Mouse (Mus musculus): ENCODE results near the gene Clcf1. TPM values are rescaled to one million over a fixed set of nuclear protein-coding genes. Genes with fewer than 3 reads are reported as not detected.

Clcf1 gene
- polyA plus RNA-seq, 1 experiment from 2014 or later, result 0.31 TPM

GRCm38 (mm10) chr19:4230415-4230814, 16.4 kb downstream of the Clcf1 start:
- no peak for ATAC-seq (ENCODE audit: low FRiP score)
- Histone ChIP-seq H3K27ac (ENCODE audit: low read depth, low read length) (no peak overlapping the region), H3K4me3 (ENCODE audit: low read depth, low read length) (no peak overlapping the region), H3K4me2 (no peak overlapping the region), H3K9ac (ENCODE audit: low read length) (no peak overlapping the region), H3K36me3 (ENCODE audit: control insufficient read depth, insufficient read depth, low read length) (no peaks in the 10 kb centered on the region), H3K4me1 (ENCODE audit: control insufficient read depth, insufficient read depth, low read length) (peaks cover 9% of the 10 kb centered on the region), H3K27me3 (ENCODE audit: control insufficient read depth, insufficient read depth, low read length) (peaks cover 3% of the 10 kb centered on the region; the same call in 1 of the 2 replicates), H3K9me3 (ENCODE audit: control insufficient read depth, low read length) (no peaks in the 10 kb centered on the region)
- WGBS, result 75% methylated on average over 8 of the region's 8 CpGs
- DNase-seq (ENCODE audit: low spot score, missing footprints), result no peak

GRCm38 (mm10) chr19:4231253-4232185, 17.5 kb downstream of the Clcf1 start, which contains the start of gene Pold4:
Gene Pold4 (plus strand): TSS chr19:4231899.
- DNase-seq (ENCODE audit: low spot score, missing footprints), result peak; percentile 96
- H3K9me3 ChIP-seq (ENCODE audit: control insufficient read depth, low read length), result no peaks in the 10 kb centered on the region
- peak within 1 kb of the TSS; percentile 67 for H3K9ac ChIP-seq (ENCODE audit: low read length)
- H3K4me1 ChIP-seq (ENCODE audit: control insufficient read depth, insufficient read depth, low read length), result peaks cover 9% of the 10 kb centered on the region
- no peak within 1 kb of the TSS for H3K27ac ChIP-seq (ENCODE audit: low read depth, low read length)
- peak; percentile 92 for ATAC-seq (ENCODE audit: low FRiP score)
- H3K4me3 ChIP-seq (ENCODE audit: low read depth, low read length), result peak within 1 kb of the TSS; percentile 49
- WGBS, result 12% methylated on average over 26 of the region's 26 CpGs
- peaks cover 3% of the 10 kb centered on the region; the same call in 1 of the 2 replicates for H3K27me3 ChIP-seq (ENCODE audit: control insufficient read depth, insufficient read depth, low read length)
- no peaks in the 10 kb centered on the region for H3K36me3 ChIP-seq (ENCODE audit: control insufficient read depth, insufficient read depth, low read length)
- peak within 1 kb of the TSS; percentile 80 for H3K4me2 ChIP-seq

GRCm38 (mm10) chr19:4232186-4232572, 18.1 kb downstream of the Clcf1 start:
- WGBS, result 80% methylated on average over 2 of the region's 2 CpGs
- Histone ChIP-seq H3K27ac (ENCODE audit: low read depth, low read length) (no peak overlapping the region), H3K9ac (ENCODE audit: low read length) (peak overlapping the region; percentile 67), H3K4me3 (ENCODE audit: low read depth, low read length) (peak overlapping the region; percentile 49), H3K27me3 (ENCODE audit: control insufficient read depth, insufficient read depth, low read length) (peaks cover 3% of the 10 kb centered on the region; the same call in 1 of the 2 replicates), H3K4me1 (ENCODE audit: control insufficient read depth, insufficient read depth, low read length) (peaks cover 9% of the 10 kb centered on the region), H3K9me3 (ENCODE audit: control insufficient read depth, low read length) (no peaks in the 10 kb centered on the region), H3K36me3 (ENCODE audit: control insufficient read depth, insufficient read depth, low read length) (no peaks in the 10 kb centered on the region), H3K4me2 (peak overlapping the region; percentile 80)
- ATAC-seq (ENCODE audit: low FRiP score) (no peak; the same call in 1 of the 2 replicates), DNase-seq (ENCODE audit: low spot score, missing footprints) (no peak)

GRCm38 (mm10) chr19:4232651-4233050, 18.6 kb downstream of the Clcf1 start:
- peaks cover 3% of the 10 kb centered on the region; the same call in 1 of the 2 replicates for H3K27me3 ChIP-seq (ENCODE audit: control insufficient read depth, insufficient read depth, low read length)
- H3K4me1 ChIP-seq (ENCODE audit: control insufficient read depth, insufficient read depth, low read length), result peaks cover 9% of the 10 kb centered on the region
- DNase-seq (ENCODE audit: low spot score, missing footprints) (no peak), ATAC-seq (ENCODE audit: low FRiP score) (no peak)
- 81% methylated on average over 7 of the region's 7 CpGs for WGBS
- peak overlapping the region; percentile 67 for H3K9ac ChIP-seq (ENCODE audit: low read length)
- H3K27ac ChIP-seq (ENCODE audit: low read depth, low read length), result no peak overlapping the region
- no peak overlapping the region for H3K4me3 ChIP-seq (ENCODE audit: low read depth, low read length)
- no peaks in the 10 kb centered on the region for H3K36me3 ChIP-seq (ENCODE audit: control insufficient read depth, insufficient read depth, low read length)
- H3K4me2 ChIP-seq, result no peak overlapping the region
- H3K9me3 ChIP-seq (ENCODE audit: control insufficient read depth, low read length), result no peaks in the 10 kb centered on the region

- peaks cover under 1% of the 10 kb centered on the region; the same call in 1 of the 2 replicates for H3K27me3 ChIP-seq (ENCODE audit: control insufficient read depth, insufficient read depth, low read length)
- DNase-seq (ENCODE audit: low spot score, missing footprints), result no peak
- no peak for ATAC-seq (ENCODE audit: low FRiP score)
- no peak overlapping the region for H3K27ac ChIP-seq (ENCODE audit: low read depth, low read length)
- H3K4me3 ChIP-seq (ENCODE audit: low read depth, low read length), result no peak overlapping the region
- H3K9ac ChIP-seq (ENCODE audit: low read length), result no peak overlapping the region
- 81% methylated on average over 4 of the region's 4 CpGs for WGBS
- H3K4me1 ChIP-seq (ENCODE audit: control insufficient read depth, insufficient read depth, low read length), result peaks cover 9% of the 10 kb centered on the region
- no peaks in the 10 kb centered on the region for H3K9me3 ChIP-seq (ENCODE audit: control insufficient read depth, low read length)
- no peaks in the 10 kb centered on the region for H3K36me3 ChIP-seq (ENCODE audit: control insufficient read depth, insufficient read depth, low read length)
- H3K4me2 ChIP-seq, result no peak overlapping the region
Measured at GRCm38 (mm10) chr19:4234548-4234947, 20.5 kb downstream of the Clcf1 start.

- Histone ChIP-seq H3K4me2 (no peak overlapping the region), H3K27me3 (ENCODE audit: control insufficient read depth, insufficient read depth, low read length) (no peaks in the 10 kb centered on the region), H3K4me3 (ENCODE audit: low read depth, low read length) (no peak overlapping the region), H3K9ac (ENCODE audit: low read length) (no peak overlapping the region), H3K9me3 (ENCODE audit: control insufficient read depth, low read length) (no peaks in the 10 kb centered on the region), H3K36me3 (ENCODE audit: control insufficient read depth, insufficient read depth, low read length) (no peaks in the 10 kb centered on the region), H3K27ac (ENCODE audit: low read depth, low read length) (no peak overlapping the region), H3K4me1 (ENCODE audit: control insufficient read depth, insufficient read depth, low read length) (no peaks in the 10 kb centered on the region)
- ATAC-seq (ENCODE audit: low FRiP score), result no peak
- no peak for DNase-seq (ENCODE audit: low spot score, missing footprints)
- WGBS, result 73% methylated on average over 8 of the region's 8 CpGs
Measured at GRCm38 (mm10) chr19:4240247-4240668, 26.2 kb downstream of the Clcf1 start.

GRCm38 (mm10) chr19:4242416-4242815, 28.4 kb downstream of the Clcf1 start:
- Histone ChIP-seq H3K9me3 (ENCODE audit: control insufficient read depth, low read length) (no peaks in the 10 kb centered on the region), H3K4me2 (no peak overlapping the region), H3K4me1 (ENCODE audit: control insufficient read depth, insufficient read depth, low read length) (no peaks in the 10 kb centered on the region), H3K9ac (ENCODE audit: low read length) (no peak overlapping the region), H3K27me3 (ENCODE audit: control insufficient read depth, insufficient read depth, low read length) (no peaks in the 10 kb centered on the region), H3K36me3 (ENCODE audit: control insufficient read depth, insufficient read depth, low read length) (no peaks in the 10 kb centered on the region), H3K27ac (ENCODE audit: low read depth, low read length) (no peak overlapping the region), H3K4me3 (ENCODE audit: low read depth, low read length) (no peak overlapping the region)
- WGBS, result 59% methylated on average over 3 of the region's 3 CpGs
- ATAC-seq (ENCODE audit: low FRiP score) (no peak), DNase-seq (ENCODE audit: low spot score, missing footprints) (no peak)

GRCm38 (mm10) chr19:4244775-4245174, 30.7 kb downstream of the Clcf1 start:
- H3K27ac ChIP-seq (ENCODE audit: low read depth, low read length), result no peak overlapping the region
- H3K36me3 ChIP-seq (ENCODE audit: control insufficient read depth, insufficient read depth, low read length), result no peaks in the 10 kb centered on the region
- no peak overlapping the region for H3K4me2 ChIP-seq
- ATAC-seq (ENCODE audit: low FRiP score), result no peak
- no peak overlapping the region for H3K4me3 ChIP-seq (ENCODE audit: low read depth, low read length)
- WGBS, result 88% methylated on average over 6 of the region's 6 CpGs
- H3K9me3 ChIP-seq (ENCODE audit: control insufficient read depth, low read length), result no peaks in the 10 kb centered on the region
- no peak overlapping the region for H3K9ac ChIP-seq (ENCODE audit: low read length)
- no peaks in the 10 kb centered on the region for H3K27me3 ChIP-seq (ENCODE audit: control insufficient read depth, insufficient read depth, low read length)
- no peaks in the 10 kb centered on the region for H3K4me1 ChIP-seq (ENCODE audit: control insufficient read depth, insufficient read depth, low read length)
- no peak for DNase-seq (ENCODE audit: low spot score, missing footprints)

- H3K36me3 ChIP-seq (ENCODE audit: control insufficient read depth, insufficient read depth, low read length), result no peaks in the 10 kb centered on the region
- WGBS, result 57% methylated on average over 1 of the region's 1 CpGs
- ATAC-seq (ENCODE audit: low FRiP score) (no peak), DNase-seq (ENCODE audit: low spot score, missing footprints) (no peak)
- H3K27me3 ChIP-seq (ENCODE audit: control insufficient read depth, insufficient read depth, low read length), result no peaks in the 10 kb centered on the region
- no peak overlapping the region for H3K27ac ChIP-seq (ENCODE audit: low read depth, low read length)
- H3K4me3 ChIP-seq (ENCODE audit: low read depth, low read length), result no peak overlapping the region
- no peak overlapping the region for H3K9ac ChIP-seq (ENCODE audit: low read length)
- H3K4me1 ChIP-seq (ENCODE audit: control insufficient read depth, insufficient read depth, low read length), result no peaks in the 10 kb centered on the region
- H3K4me2 ChIP-seq, result no peak overlapping the region
- H3K9me3 ChIP-seq (ENCODE audit: control insufficient read depth, low read length), result no peaks in the 10 kb centered on the region
Measured at GRCm38 (mm10) chr19:4247010-4247409, 33.0 kb downstream of the Clcf1 start.

Measured in midbrain, embryonic 11.5 days (tissue).